ENCODE assay signal across 9 mouse cellular contexts in genomic region chr4:149415651-149416169, GRCm38 (mm10). TPM values are rescaled to one million over a fixed set of nuclear protein-coding genes. Genes with fewer than 3 reads are reported as not detected.
A peak's percentile ranks its signal among the peaks of the same experiment; 100 is the strongest.
DNase-seq lines count a peak whose midpoint lies in the region; ATAC-seq and TF ChIP-seq lines count a peak whose summit lies in the region.
"Had no signal": no experiment of that assay in that cellular context is flagged by ENCODE, and none has a peak within 500 bp of the region (broad histone marks: within the 10 kb centered on the region; RNA-seq: fewer than 3 reads in every experiment).

No protein-coding gene starts in this region.

- no peak overlapping the region for H3K4me3 ChIP-seq in lung, postnatal 0 days (ENCODE audit: low read depth, low read length)
- no peak overlapping the region for H3K4me3 ChIP-seq in heart, embryonic 16.5 days (ENCODE audit: low read length)
- H3K4me3 ChIP-seq in stomach, embryonic 14.5 days (ENCODE audit: low read depth, low read length) = no peak overlapping the region
- H3K4me3 ChIP-seq in layer of hippocampus, adult 2 months = no peak overlapping the region

- peak; percentile 23; the same call in 1 of the 2 replicates for ATAC-seq in lung, postnatal 0 days
- ATAC-seq in heart, embryonic 16.5 days (replicated peaks; ENCODE audit: extremely low read depth, insufficient read depth, low FRiP score) = peak; percentile 41; the same call in 1 of the 2 replicates
- no peak for ATAC-seq in stomach, embryonic 14.5 days (ENCODE audit: insufficient number of reproducible peaks, insufficient read depth, low FRiP score, low read depth)

- H3K27ac ChIP-seq in lung, postnatal 0 days (ENCODE audit: low read length) = peak overlapping the region; percentile 16; the same call in 1 of the 2 replicates
- peak overlapping the region; percentile 74 for H3K27ac ChIP-seq in heart, embryonic 16.5 days (ENCODE audit: low read length)
- peak overlapping the region; percentile 44; the same call in 1 of the 2 replicates for H3K27ac ChIP-seq in stomach, embryonic 14.5 days (ENCODE audit: low read length)
- no peak overlapping the region; the same call in 1 of the 2 replicates for H3K27ac ChIP-seq in layer of hippocampus, adult 2 months

- WGBS in lung, postnatal 0 days = 44% methylated on average over 13 of the region's 13 CpGs
- 35% methylated on average over 13 of the region's 13 CpGs for WGBS in heart, embryonic 16.5 days
- WGBS in stomach, embryonic 14.5 days = 55% methylated on average over 13 of the region's 13 CpGs

- H3K4me2 ChIP-seq in lung, postnatal 0 days (replicated peaks; ENCODE audit: low read depth, low read length) = no peak overlapping the region
- peak overlapping the region; percentile 30; the same call in 1 of the 2 replicates for H3K4me2 ChIP-seq in heart, embryonic 16.5 days (ENCODE audit: low read depth, low read length)
- no peak overlapping the region for H3K4me2 ChIP-seq in stomach, embryonic 14.5 days (replicated peaks; ENCODE audit: low read depth, low read length)

- H3K27me3 ChIP-seq in lung, postnatal 0 days (replicated peaks; ENCODE audit: insufficient read depth, low read length) = no peaks in the 10 kb centered on the region
- H3K27me3 ChIP-seq in heart, embryonic 16.5 days (ENCODE audit: control insufficient read depth, insufficient read depth, low read length) = no peaks in the 10 kb centered on the region
- H3K27me3 ChIP-seq in stomach, embryonic 14.5 days (ENCODE audit: control insufficient read depth, insufficient read depth, low read length) = no peaks in the 10 kb centered on the region

- H3K9me3 ChIP-seq in lung, postnatal 0 days (ENCODE audit: low read length) = no peaks in the 10 kb centered on the region
- H3K9me3 ChIP-seq in heart, embryonic 16.5 days (replicated peaks; ENCODE audit: control insufficient read depth, low read length) = no peaks in the 10 kb centered on the region
- H3K9me3 ChIP-seq in stomach, embryonic 14.5 days (ENCODE audit: control insufficient read depth, low read depth, low read length) = no peaks in the 10 kb centered on the region

- no peaks in the 10 kb centered on the region for H3K36me3 ChIP-seq in lung, postnatal 0 days (ENCODE audit: insufficient read depth, low read length)
- peaks cover 7% of the 10 kb centered on the region; the same call in 1 of the 2 replicates for H3K36me3 ChIP-seq in heart, embryonic 16.5 days (ENCODE audit: control insufficient read depth, insufficient read depth)
- no peaks in the 10 kb centered on the region; the same call in 1 of the 2 replicates for H3K36me3 ChIP-seq in stomach, embryonic 14.5 days (ENCODE audit: control insufficient read depth, insufficient read depth, low read length)

- peak; percentile 21 for DNase-seq in lung, postnatal 0 days (ENCODE audit: low spot score)
- DNase-seq in lung, postnatal 14 days = no peak
- peak; percentile 46 for DNase-seq in kidney, postnatal 10 days
- no peak for DNase-seq in thymus, postnatal 25 days
- DNase-seq in layer of hippocampus, adult 2 months (ENCODE audit: low spot score in 2 of 2) = no peak
- no peak for DNase-seq in left cerebral cortex, adult 18-20 months (ENCODE audit: low spot score in 2 of 2)

- TF ChIP-seq CTCF in lung, postnatal 0 days (IDR thresholded peaks at IDR 0.05) = no peak
- no peak for TF ChIP-seq CTCF in layer of hippocampus, adult 2 months (conservative IDR thresholded peaks at IDR 0.05)

- H3K4me1 ChIP-seq in lung, postnatal 0 days (ENCODE audit: insufficient read depth, low read depth, low read length) = no peaks in the 10 kb centered on the region; the same call in 1 of the 2 replicates
- peaks cover 38% of the 10 kb centered on the region for H3K4me1 ChIP-seq in heart, embryonic 16.5 days (ENCODE audit: control insufficient read depth, insufficient read depth, low read length)
- H3K4me1 ChIP-seq in stomach, embryonic 14.5 days (ENCODE audit: control insufficient read depth, insufficient read depth, low read length) = peaks cover 18% of the 10 kb centered on the region

- no peak overlapping the region for H3K9ac ChIP-seq in lung, postnatal 0 days (replicated peaks; ENCODE audit: low read depth)
- peak overlapping the region; percentile 41; the same call in 1 of the 2 replicates for H3K9ac ChIP-seq in heart, embryonic 16.5 days (ENCODE audit: low read length)
- H3K9ac ChIP-seq in stomach, embryonic 14.5 days (replicated peaks; ENCODE audit: low read depth, low read length) = no peak overlapping the region

- TF ChIP-seq EP300 in lung, postnatal 0 days (IDR thresholded peaks at IDR 0.05) = no peak

RNA-seq across cellular contexts. Expression of gene Ube4b, which starts 10.8 kb away (rescaled TPM):
- 14.2 and 15.1 TPM in 2 replicates for polyA plus RNA-seq in lung, postnatal 0 days (2015; fragmentation: Nextera tagmentation; extraction: Ambion mirVana)
- 29.9 and 32.5 TPM in 2 replicates for polyA plus RNA-seq in heart, embryonic 16.5 days (2015; fragmentation: Nextera tagmentation; extraction: Ambion mirVana)
- 41.7 and 44.3 TPM in 2 replicates for polyA plus RNA-seq in stomach, embryonic 14.5 days (2014; fragmentation: Nextera tagmentation; extraction: Ambion mirVana)
- total RNA-seq in layer of hippocampus, adult 2 months (2021) = 100 to 1,000 TPM; 105 to 107 TPM
- 100 to 1,000 TPM; 101 to 106 TPM for total RNA-seq in left cerebral cortex, adult 18-20 months (2021)

RNA-seq across cellular contexts. Expression of gene Rbp7, which starts 39.1 kb away (rescaled TPM):
- 1.4 and 1.8 TPM in 2 replicates for polyA plus RNA-seq in lung, postnatal 0 days (2015; fragmentation: Nextera tagmentation; extraction: Ambion mirVana)
- 13.0 and 14.6 TPM in 2 replicates for polyA plus RNA-seq in heart, embryonic 16.5 days (2015; fragmentation: Nextera tagmentation; extraction: Ambion mirVana)
- polyA plus RNA-seq in stomach, embryonic 14.5 days (2014; fragmentation: Nextera tagmentation; extraction: Ambion mirVana) = 1.9 TPM in 2 replicates
- not detected for total RNA-seq in layer of hippocampus, adult 2 months (2021)
- total RNA-seq in left cerebral cortex, adult 18-20 months (2021) = not detected
- total RNA-seq: hematopoietic stem cell, adult 5-6 weeks had no signal

Comparison
In these comparisons a context has a peak if more than half of its experiments do, and no peak if none do; other contexts are left out.
1. DNase-seq: peak in lung, postnatal 0 days (single experiment) and kidney, postnatal 10 days (single experiment); none in lung, postnatal 14 days (single experiment), thymus, postnatal 25 days (single experiment), layer of hippocampus, adult 2 months (0 of 2) and left cerebral cortex, adult 18-20 months (0 of 2).